Comparison of ENCODE assay signal across 9 mouse cellular contexts in genomic region chr16:35660222-35660621, GRCm38 (mm10).
DNase-seq lines count a peak whose midpoint lies in the region; ATAC-seq and TF ChIP-seq lines count a peak whose summit lies in the region.
"Had no signal": no experiment of that assay in that cellular context is flagged by ENCODE, and none has a peak within 500 bp of the region (broad histone marks: within the 10 kb centered on the region; RNA-seq: fewer than 3 reads in every experiment).

No protein-coding gene starts in this region.

- intact Hi-C loops in gastrocnemius, adult 2 months (cut with DNase I): no loop called here

- DNase-seq in gastrocnemius, adult 2 months: no peak
- no peak for DNase-seq in gastrocnemius, postnatal 25 days
- no peak for DNase-seq in hindbrain, postnatal 0 days (ENCODE audit: low spot score)
- no peak for DNase-seq in yolk sac, embryonic 10.5 days (ENCODE audit: low spot score)
- DNase-seq in ovary, adult 18-20 months (ENCODE audit: low spot score): no peak

- H3K36me3 ChIP-seq in embryonic facial prominence, embryonic 12.5 days: no peaks in the 10 kb centered on the region
- H3K36me3 ChIP-seq in hindbrain, postnatal 0 days (ENCODE audit: insufficient read depth, low read length): no peaks in the 10 kb centered on the region; the same call in 1 of the 2 replicates
- H3K36me3 ChIP-seq in midbrain, embryonic 13.5 days: peaks cover 72% of the 10 kb centered on the region

- 8% methylated on average over 35 of the region's 36 CpGs for WGBS in embryonic facial prominence, embryonic 12.5 days
- WGBS in hindbrain, postnatal 0 days: 34% methylated on average over 36 of the region's 36 CpGs
- WGBS in midbrain, embryonic 13.5 days: 33% methylated on average over 36 of the region's 36 CpGs

- H3K27ac ChIP-seq in gastrocnemius, adult 2 months: no peak overlapping the region
- no peak overlapping the region for H3K27ac ChIP-seq in embryonic facial prominence, embryonic 12.5 days
- H3K27ac ChIP-seq in hindbrain, postnatal 0 days: no peak overlapping the region
- H3K27ac ChIP-seq in midbrain, embryonic 13.5 days: no peak overlapping the region
- H3K27ac ChIP-seq: layer of hippocampus, adult 2 months had no signal

- H3K4me1 ChIP-seq in embryonic facial prominence, embryonic 12.5 days: peaks cover 6% of the 10 kb centered on the region; the same call in 1 of the 2 replicates
- no peaks in the 10 kb centered on the region for H3K4me1 ChIP-seq in hindbrain, postnatal 0 days (ENCODE audit: insufficient read depth, low read length)
- peaks cover 5% of the 10 kb centered on the region; the same call in 1 of the 2 replicates for H3K4me1 ChIP-seq in midbrain, embryonic 13.5 days (replicated peaks)

- peaks cover 44% of the 10 kb centered on the region for H3K27me3 ChIP-seq in embryonic facial prominence, embryonic 12.5 days
- H3K27me3 ChIP-seq in hindbrain, postnatal 0 days (ENCODE audit: insufficient read depth, low read length): no peaks in the 10 kb centered on the region
- H3K27me3 ChIP-seq in midbrain, embryonic 13.5 days: peaks cover 11% of the 10 kb centered on the region

- ATAC-seq in embryonic facial prominence, embryonic 12.5 days (ENCODE audit: insufficient number of reproducible peaks, insufficient read depth, low FRiP score, low TSS enrichment): no peak
- ATAC-seq in hindbrain, postnatal 0 days: no peak
- 0 out of 2 replicates have a peak, but pooled peaks have one; percentile 15 for ATAC-seq in midbrain, embryonic 13.5 days
- ATAC-seq in monocyte, adult 5-6 weeks (replicated peaks; ENCODE audit: insufficient number of reproducible peaks, low FRiP score, low TSS enrichment, poor library complexity, severe bottlenecking): no peak

- H3K9ac ChIP-seq in embryonic facial prominence, embryonic 12.5 days: no peak overlapping the region
- H3K9ac ChIP-seq in hindbrain, postnatal 0 days (replicated peaks; ENCODE audit: low read length): no peak overlapping the region
- H3K9ac ChIP-seq in midbrain, embryonic 13.5 days (replicated peaks): no peak overlapping the region

- H3K4me2 ChIP-seq in embryonic facial prominence, embryonic 12.5 days (replicated peaks): peak overlapping the region; percentile 66
- H3K4me2 ChIP-seq in hindbrain, postnatal 0 days (ENCODE audit: low read depth, low read length): peak overlapping the region; percentile 40
- H3K4me2 ChIP-seq in midbrain, embryonic 13.5 days (replicated peaks): peak overlapping the region; percentile 39

- H3K9me3 ChIP-seq in embryonic facial prominence, embryonic 12.5 days: no peaks in the 10 kb centered on the region
- no peaks in the 10 kb centered on the region for H3K9me3 ChIP-seq in hindbrain, postnatal 0 days (ENCODE audit: low read length)
- no peaks in the 10 kb centered on the region for H3K9me3 ChIP-seq in midbrain, embryonic 13.5 days

- peak overlapping the region; percentile 35 for H3K4me3 ChIP-seq in gastrocnemius, adult 2 months
- peak overlapping the region; percentile 37 for H3K4me3 ChIP-seq in embryonic facial prominence, embryonic 12.5 days
- peak overlapping the region; percentile 4; the same call in 1 of the 2 replicates for H3K4me3 ChIP-seq in hindbrain, postnatal 0 days (ENCODE audit: low read length)
- H3K4me3 ChIP-seq in midbrain, embryonic 13.5 days (replicated peaks): peak overlapping the region; percentile 19
- H3K4me3 ChIP-seq: layer of hippocampus, adult 2 months had no signal

- no peak for TF ChIP-seq CTCF in gastrocnemius, adult 2 months (IDR thresholded peaks at IDR 0.05)
- TF ChIP-seq CTCF in hindbrain, postnatal 0 days (IDR thresholded peaks at IDR 0.05; ENCODE audit: low read depth): no peak
